Mouse (Mus musculus) erythroblast, embryonic 14.5 days (primary cell): Measurements from ENCODE around the gene Bend5. TPM values are rescaled to one million over a fixed set of nuclear protein-coding genes. Genes with fewer than 3 reads are reported as not detected.

Source experiments
- H3K27me3 ChIP-seq: 2 replicates; pipeline ENCODE4 v1.6.1; 2012; ENCODE audit warnings: inconsistent platforms; ENCODE audit not compliant: control insufficient read depth
- H3K36me3 ChIP-seq: 2 replicates; pipeline ENCODE4 v1.6.1; 2012; ENCODE audit warnings: mild to moderate bottlenecking, inconsistent platforms; ENCODE audit not compliant: control insufficient read depth
- H3K4me1 ChIP-seq: 2 replicates; pipeline ENCODE4 v1.6.1; 2012; ENCODE audit warnings: inconsistent platforms; ENCODE audit not compliant: control insufficient read depth
- H3K4me3 ChIP-seq: replicated peaks from 2 replicates; pipeline ENCODE3; 2012; ENCODE audit warnings: moderate library complexity, mild to moderate bottlenecking, inconsistent platforms
- H3K9me3 ChIP-seq: 2 replicates; pipeline ENCODE4 v1.6.1; 2012; ENCODE audit warnings: low read length, inconsistent platforms, mixed read lengths; ENCODE audit not compliant: control insufficient read depth
- GATA1 ChIP-seq: IDR thresholded peaks from 2 replicates; pipeline ENCODE4 v1.6.1; 2012; ENCODE audit warnings: low read length, inconsistent platforms, mixed read lengths
- TAL1 ChIP-seq: IDR thresholded peaks from 3 replicates; pipeline ENCODE4 v1.6.1; 2012; ENCODE audit warnings: low read length, inconsistent platforms, mixed read lengths
- polyA plus RNA-seq: library from polyadenylated mRNA; stranded (reverse); fragments of >175 nt; gene quantifications from 2 replicates; pipeline ENCODE4 v1.2.3, GENCODE M21; 2012

Bend5 gene
- polyA plus RNA-seq, 1 experiment = not detected

GRCm38 (mm10) chr4:111471726-111472125 is 56.9 kb downstream of the Bend5 start:
- no peaks in the 10 kb centered on the region for H3K27me3 ChIP-seq
- H3K9me3 ChIP-seq = no peaks in the 10 kb centered on the region
- TF ChIP-seq GATA1 (no peak), TAL1 (no peak)
- no peaks in the 10 kb centered on the region for H3K36me3 ChIP-seq
- H3K4me1 ChIP-seq = no peaks in the 10 kb centered on the region
- H3K4me3 ChIP-seq = no peak overlapping the region

DNA sequence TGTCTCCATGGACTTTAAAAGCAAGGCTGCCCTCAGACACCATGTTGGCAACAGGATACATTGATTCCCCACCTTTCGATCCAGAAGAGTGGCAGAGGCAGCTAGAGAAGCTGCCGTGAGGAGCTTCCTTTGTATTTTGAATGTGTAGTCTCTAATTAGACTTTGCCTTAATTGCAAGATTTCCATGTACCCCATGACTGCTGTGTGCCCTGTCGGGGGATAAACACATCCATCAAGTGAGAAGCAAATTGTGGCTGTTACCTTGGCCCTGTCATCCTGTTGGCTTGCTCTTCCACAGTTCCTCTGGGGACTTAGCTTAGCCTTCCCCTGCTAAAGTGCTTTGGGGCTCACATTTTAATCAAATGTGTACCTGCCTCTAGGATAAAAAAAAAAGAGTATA is 57.7 kb downstream of the Bend5 start:
- Histone ChIP-seq H3K36me3 (no peaks in the 10 kb centered on the region), H3K9me3 (no peaks in the 10 kb centered on the region), H3K27me3 (no peaks in the 10 kb centered on the region), H3K4me3 (no peak overlapping the region), H3K4me1 (no peaks in the 10 kb centered on the region)
- TF ChIP-seq GATA1 (no peak), TAL1 (no peak)

DNA sequence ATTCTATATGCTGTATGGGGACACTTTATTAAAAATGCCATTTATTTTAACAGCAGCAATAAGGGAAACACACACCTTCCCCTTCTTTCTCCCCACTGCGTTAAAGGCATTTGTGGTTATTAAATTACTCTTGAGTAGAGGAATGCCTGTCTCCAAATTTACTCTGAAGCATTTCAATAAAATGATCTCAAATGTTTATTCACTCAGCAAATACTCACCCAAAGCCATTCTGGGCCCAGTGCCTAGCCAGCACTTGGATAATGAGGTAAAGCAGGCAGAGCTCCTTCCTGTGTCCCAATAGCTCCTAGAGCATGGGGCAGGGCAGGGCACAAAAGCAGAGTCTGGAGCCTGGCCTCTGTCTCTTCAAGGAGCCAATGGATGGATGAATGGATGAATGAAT is 58.2 kb downstream of the Bend5 start:
- TF ChIP-seq GATA1 (no peak), TAL1 (no peak)
- H3K9me3 ChIP-seq = no peaks in the 10 kb centered on the region
- H3K27me3 ChIP-seq = no peaks in the 10 kb centered on the region
- H3K4me1 ChIP-seq = no peaks in the 10 kb centered on the region
- no peaks in the 10 kb centered on the region for H3K36me3 ChIP-seq
- H3K4me3 ChIP-seq = no peak overlapping the region

DNA sequence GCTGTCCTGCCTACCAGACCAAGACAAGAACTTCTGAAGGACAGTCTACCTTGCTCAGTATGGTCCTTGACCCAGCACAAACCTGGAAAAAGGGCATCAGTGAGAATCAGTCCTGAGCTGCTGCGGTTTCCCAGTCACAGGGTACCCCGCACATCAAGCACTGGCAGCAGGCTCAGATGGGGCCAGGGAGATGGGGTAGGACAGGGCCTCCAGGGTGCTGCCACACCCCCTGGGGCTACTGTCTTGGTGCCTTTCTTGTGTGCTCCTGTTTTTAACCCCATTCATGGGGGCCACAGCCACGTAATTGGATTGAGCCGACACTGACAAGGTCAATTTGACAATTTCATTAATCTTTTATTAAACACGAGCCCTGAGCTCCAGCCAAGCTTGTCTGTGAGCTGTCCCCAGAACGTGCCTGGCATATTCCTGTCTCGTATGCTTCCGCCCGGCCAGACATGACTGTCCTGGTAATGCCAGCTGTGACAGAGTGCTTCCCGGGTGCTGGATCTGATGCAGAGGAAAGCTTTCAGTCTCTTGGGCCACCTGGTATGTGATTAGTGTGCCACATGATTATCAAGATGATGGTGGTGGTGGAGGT is 60.7 kb downstream of the Bend5 start:
- no peak for TF ChIP-seq GATA1
- TF ChIP-seq TAL1 = no peak
- no peaks in the 10 kb centered on the region for H3K27me3 ChIP-seq

GRCm38 (mm10) chr4:111477507-111477906 is 62.7 kb downstream of the Bend5 start:
- no peaks in the 10 kb centered on the region for H3K36me3 ChIP-seq
- TF ChIP-seq TAL1 (no peak), GATA1 (no peak)
- no peaks in the 10 kb centered on the region for H3K27me3 ChIP-seq
- no peak overlapping the region for H3K4me3 ChIP-seq
- no peaks in the 10 kb centered on the region for H3K9me3 ChIP-seq
- no peaks in the 10 kb centered on the region for H3K4me1 ChIP-seq

More for the DNA sequence above, 60.7 kb downstream of the Bend5 start:
- no peaks in the 10 kb centered on the region for H3K36me3 ChIP-seq
- no peaks in the 10 kb centered on the region for H3K4me1 ChIP-seq
- no peak overlapping the region for H3K4me3 ChIP-seq
- H3K9me3 ChIP-seq = no peaks in the 10 kb centered on the region

GRCm38 (mm10) chr4:111483499-111483898 is 68.7 kb downstream of the Bend5 start:
- Histone ChIP-seq H3K4me3 (no peak overlapping the region), H3K4me1 (no peaks in the 10 kb centered on the region), H3K36me3 (no peaks in the 10 kb centered on the region), H3K9me3 (no peaks in the 10 kb centered on the region), H3K27me3 (no peaks in the 10 kb centered on the region)
- TF ChIP-seq TAL1 (no peak), GATA1 (no peak)

GRCm38 (mm10) chr4:111485189-111485588 is 70.4 kb downstream of the Bend5 start:
- Histone ChIP-seq H3K4me3 (no peak overlapping the region), H3K27me3 (no peaks in the 10 kb centered on the region), H3K36me3 (no peaks in the 10 kb centered on the region), H3K9me3 (no peaks in the 10 kb centered on the region), H3K4me1 (no peaks in the 10 kb centered on the region)
- no peak for TF ChIP-seq TAL1
- no peak for TF ChIP-seq GATA1

DNA sequence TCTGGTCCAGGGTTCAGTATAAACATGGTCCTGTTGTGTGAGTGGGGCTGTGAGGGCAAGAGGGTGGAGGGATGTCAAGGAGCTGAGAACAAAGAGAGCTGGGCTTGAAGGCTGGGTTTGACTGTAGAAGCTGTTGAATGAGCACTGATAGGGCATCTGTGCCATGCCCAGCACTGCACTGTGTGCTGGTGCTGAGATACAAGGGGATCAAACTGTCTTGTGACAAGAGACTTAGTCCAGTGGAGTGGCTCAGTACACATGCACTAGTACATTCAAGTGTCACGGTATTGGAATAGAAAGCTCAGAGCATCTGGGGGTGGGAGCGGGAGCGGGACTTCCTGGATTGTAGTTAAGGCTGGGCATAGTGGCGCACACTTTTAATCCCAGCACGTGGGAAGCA is 71.4 kb downstream of the Bend5 start:
- Histone ChIP-seq H3K36me3 (no peaks in the 10 kb centered on the region), H3K9me3 (no peaks in the 10 kb centered on the region), H3K27me3 (no peaks in the 10 kb centered on the region), H3K4me1 (no peaks in the 10 kb centered on the region), H3K4me3 (no peak overlapping the region)
- TF ChIP-seq GATA1 (no peak), TAL1 (no peak)

- TF ChIP-seq TAL1 (no peak), GATA1 (no peak)
Observed at GRCm38 (mm10) chr4:111487233-111487843, 72.5 kb downstream of the Bend5 start.

More at GRCm38 (mm10) chr4:111487233-111487843, 72.5 kb downstream of the Bend5 start:
- Histone ChIP-seq H3K4me3 (no peak overlapping the region), H3K27me3 (no peaks in the 10 kb centered on the region), H3K9me3 (no peaks in the 10 kb centered on the region), H3K4me1 (peaks cover 8% of the 10 kb centered on the region), H3K36me3 (no peaks in the 10 kb centered on the region)
